Mouse (Mus musculus) liver, adult (tissue): ENCODE measurements at regions not wholly inside any gene's neighbourhood (a gene's known extent, or its start where the extent isn't known, plus 50 kb on each side); places are given as distances from the start of the nearest gene placed in this dataset.

Experiments used
- GATA4 ChIP-seq: IDR thresholded peaks from 2 replicates; pipeline ENCODE4 v1.6.1; 2014; ENCODE audit warnings: mild to moderate bottlenecking, low read length; ENCODE audit not compliant: insufficient replicate concordance

GRCm38 (mm10) chr6:66401868-66402440 is 133.2 kb upstream of the Mad2l1 start:
- TF ChIP-seq GATA4, result no peak

GRCm38 (mm10) chr6:66414822-66415221 is 120.4 kb upstream of the Mad2l1 start:
- no peak for TF ChIP-seq GATA4

GRCm38 (mm10) chr6:66419452-66420041 is 115.6 kb upstream of the Mad2l1 start:
- TF ChIP-seq GATA4, result no peak

DNA sequence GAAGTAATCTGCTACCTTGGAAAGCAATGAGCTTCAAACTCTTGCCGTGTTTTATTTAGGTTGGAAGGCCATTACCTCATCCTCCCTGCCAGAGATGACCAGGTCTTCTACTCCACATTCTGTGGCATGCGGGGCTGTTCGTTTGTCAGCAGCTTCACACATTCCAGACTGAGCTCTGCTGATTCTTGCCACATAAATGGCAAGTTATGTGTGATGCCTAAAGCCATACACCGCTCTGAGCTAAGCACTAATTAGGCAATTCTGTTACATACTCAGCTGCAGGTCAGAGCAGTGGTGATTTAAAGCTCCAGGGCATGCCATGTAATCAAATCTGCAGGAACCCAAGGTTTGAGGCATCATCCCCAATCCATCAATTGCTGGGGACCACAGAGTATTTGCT is 106.8 kb upstream of the Mad2l1 start:
- TF ChIP-seq GATA4, result no peak

GRCm38 (mm10) chr6:66458172-66458571 is 77.0 kb upstream of the Mad2l1 start:
- TF ChIP-seq GATA4, result no peak

- TF ChIP-seq GATA4, result no peak
Observed at GRCm38 (mm10) chr6:66464540-66464939, 70.7 kb upstream of the Mad2l1 start.

DNA sequence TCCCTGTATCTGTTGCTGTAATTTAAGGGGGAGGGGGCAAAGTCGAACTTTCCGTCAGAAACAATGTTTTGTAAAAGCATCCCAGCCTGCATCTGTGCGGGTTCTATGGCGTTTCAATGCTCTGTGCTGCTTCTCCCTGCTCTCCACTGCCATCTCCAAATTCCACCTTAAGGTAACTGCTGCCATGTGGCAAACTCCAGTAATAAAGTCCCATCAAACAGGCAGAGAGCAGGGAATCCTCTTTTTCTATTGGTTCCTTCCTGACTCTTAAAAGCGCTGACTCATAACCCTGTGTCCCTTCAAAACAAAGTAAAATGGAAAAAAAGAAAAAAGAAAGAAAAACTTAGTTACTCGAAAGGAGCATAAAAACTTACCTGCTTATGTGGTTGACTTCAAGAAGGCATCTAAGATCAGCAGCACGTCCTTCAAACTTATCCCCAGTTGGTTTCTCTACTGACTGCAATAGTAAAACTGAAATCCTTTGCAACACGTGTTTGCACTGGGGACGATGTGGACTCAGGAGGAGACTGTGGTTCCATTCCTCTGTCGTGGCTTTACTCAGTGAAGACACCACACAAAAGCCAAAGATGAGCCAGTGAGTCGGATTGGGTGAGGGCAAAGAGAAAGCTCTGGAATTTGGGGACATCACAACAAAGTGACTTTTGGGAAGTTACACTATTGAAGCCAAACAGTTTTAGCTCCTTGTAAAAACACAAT is 69.9 kb upstream of the Mad2l1 start:
- TF ChIP-seq GATA4, result no peak

GRCm38 (mm10) chr6:66466757-66467156 is 68.4 kb upstream of the Mad2l1 start:
- TF ChIP-seq GATA4, result no peak

- no peak for TF ChIP-seq GATA4
Observed at GRCm38 (mm10) chr6:66470627-66471249, 64.5 kb upstream of the Mad2l1 start.

- TF ChIP-seq GATA4, result no peak
Observed at GRCm38 (mm10) chr6:66471786-66472185, 63.4 kb upstream of the Mad2l1 start.

DNA sequence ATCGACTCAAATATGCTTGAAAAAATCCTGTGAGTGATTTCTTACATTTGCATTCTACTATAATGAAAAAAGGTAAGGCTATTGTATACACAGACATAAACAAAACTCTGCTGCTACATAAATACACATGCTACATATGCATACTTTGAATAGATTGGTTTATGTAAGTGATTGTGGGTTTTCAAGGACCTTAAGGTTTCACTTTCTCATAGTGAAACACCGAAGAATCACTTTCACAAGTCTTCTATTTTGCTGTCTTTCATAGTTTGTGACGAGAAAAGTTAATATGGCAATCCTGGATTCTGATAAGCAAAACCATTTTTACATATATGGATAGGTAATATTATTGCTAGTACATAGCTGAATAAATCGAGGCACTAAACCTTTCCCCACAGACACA is 62.5 kb upstream of the Mad2l1 start:
- TF ChIP-seq GATA4, result no peak

DNA sequence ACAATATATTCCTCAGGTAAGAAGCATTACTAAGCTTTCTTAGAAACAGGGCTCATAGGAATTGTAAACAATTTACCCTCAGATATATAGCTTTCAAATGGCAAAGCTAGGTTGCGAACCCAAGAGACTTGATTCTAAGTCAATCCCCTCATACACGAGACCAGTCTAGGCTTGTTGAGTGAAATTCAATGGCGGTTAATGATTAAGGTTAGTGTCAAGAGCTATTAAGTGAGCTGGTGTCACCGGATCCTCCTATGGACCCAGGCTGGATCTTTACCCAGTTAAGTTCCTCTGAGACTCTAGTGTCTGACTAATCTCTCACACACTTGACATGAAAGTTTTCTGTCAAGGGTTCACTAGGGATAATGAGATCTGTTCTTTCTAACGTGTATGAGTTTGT is 57.6 kb upstream of the Mad2l1 start:
- no peak for TF ChIP-seq GATA4

DNA sequence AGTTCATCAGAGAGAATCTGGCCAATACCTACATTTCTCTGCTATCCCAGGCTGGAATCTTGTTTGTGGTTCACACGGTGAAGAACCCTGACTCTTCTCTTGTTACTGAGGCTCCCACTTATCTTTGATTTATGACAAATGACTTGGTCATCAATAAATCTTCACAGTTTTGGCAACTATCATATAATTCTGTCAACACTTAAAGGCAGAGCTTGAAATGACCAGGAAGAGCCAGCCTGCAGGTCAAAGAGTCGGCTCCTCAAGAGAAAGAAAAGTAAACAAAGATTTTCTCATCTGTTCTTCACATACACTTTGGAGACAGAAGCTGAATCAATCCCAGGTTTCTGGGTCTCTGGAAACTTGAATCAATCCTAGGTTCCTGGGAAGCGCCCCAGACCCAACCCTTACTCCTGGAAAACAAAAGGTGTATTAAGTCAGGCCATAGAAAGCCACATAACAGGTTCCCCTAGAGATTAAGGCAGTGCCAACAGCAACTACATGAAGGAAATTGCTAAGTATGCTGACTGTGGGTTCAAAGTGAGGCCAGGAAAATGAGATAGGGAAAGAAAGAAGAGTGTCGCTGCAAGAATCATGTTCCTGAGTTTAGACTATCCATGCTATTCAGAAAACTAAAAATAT is 56.7 kb upstream of the Mad2l1 start:
- no peak for TF ChIP-seq GATA4

GRCm38 (mm10) chr6:66479576-66479975 is 55.6 kb upstream of the Mad2l1 start:
- TF ChIP-seq GATA4, result no peak

GRCm38 (mm10) chr6:66480207-66480606 is 55.0 kb upstream of the Mad2l1 start:
- no peak for TF ChIP-seq GATA4

- TF ChIP-seq GATA4, result no peak
Observed at GRCm38 (mm10) chr6:66482797-66483196, 52.4 kb upstream of the Mad2l1 start.
